Mouse (Mus musculus) adrenal gland, postnatal 14 days (tissue): Measurements from ENCODE around the gene Cryzl1. TPM values are rescaled to one million over a fixed set of nuclear protein-coding genes. Genes with fewer than 3 reads are reported as not detected.

ENCODE experiments used
- DNase-seq: peaks from one replicate; pipeline ENCODE4 v3.0.0; 2021; ENCODE audit warnings: mixed read lengths
- total RNA-seq: library from RNA; stranded (reverse); gene quantifications from 2 replicates; pipeline ENCODE4 v1.2.3, GENCODE M21; 2021

The Cryzl1 gene
- total RNA-seq, 1 experiment from 2014 or later, result 45.5 TPM

DNA sequence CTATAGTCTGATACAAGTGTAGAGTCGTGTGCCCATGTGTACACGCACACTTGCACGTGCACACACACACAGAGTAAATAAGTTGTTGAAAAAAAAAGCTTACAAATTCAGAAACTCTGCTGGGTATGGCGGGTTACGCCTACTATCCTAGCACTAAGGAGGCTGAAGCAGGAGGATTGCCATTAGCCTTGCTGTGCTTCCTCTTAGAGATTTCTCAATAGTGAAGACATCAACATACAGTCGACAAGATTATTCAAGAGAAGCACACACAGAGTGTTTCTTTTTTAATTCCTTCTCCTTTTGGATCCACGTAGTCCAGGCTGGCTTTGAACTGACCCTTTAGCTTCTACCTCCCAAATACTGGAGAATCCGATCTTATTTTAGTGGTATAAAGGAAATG is 88.6 kb downstream of the Cryzl1 start:
- DNase-seq, result no peak

DNA sequence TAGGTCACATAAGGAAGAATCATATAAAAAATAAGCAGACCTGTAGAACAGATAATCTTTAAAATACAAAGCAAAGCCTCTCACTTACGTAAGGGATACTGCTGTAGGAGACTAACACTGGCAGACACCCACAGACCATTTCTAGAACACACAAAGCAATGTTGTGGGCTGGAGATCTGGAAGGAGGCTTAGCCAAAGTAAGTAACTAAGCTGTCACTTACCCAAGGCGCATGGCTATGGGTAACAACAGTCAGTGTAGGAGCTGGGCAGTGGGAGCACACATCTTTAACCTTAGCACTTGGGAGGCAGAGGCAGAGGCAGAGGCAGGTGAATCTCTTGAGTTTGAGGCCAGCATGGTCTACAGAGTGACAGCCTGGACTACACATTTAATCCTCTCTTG is 89.1 kb downstream of the Cryzl1 start:
- no peak for DNase-seq

Other genes starting within 250 kb of the Cryzl1 start
- 80.3 and 82.7 TPM in 2 replicates for gene Ifnar1, start 243.7 kb downstream of the Cryzl1 start, total RNA-seq
- gene Ifngr2, start 181.9 kb downstream of the Cryzl1 start, total RNA-seq, result 27.7 and 30.8 TPM in 2 replicates
- gene Tmem50b, start 131.2 kb downstream of the Cryzl1 start, total RNA-seq, result 45.6 and 48.0 TPM in 2 replicates
- gene Dnajc28, start 109.9 kb downstream of the Cryzl1 start, total RNA-seq, result 12.8 and 15.1 TPM in 2 replicates
- 96.7 and 98.3 TPM in 2 replicates for gene Gart, start 82.0 kb downstream of the Cryzl1 start, total RNA-seq
- 226 and 238 TPM in 2 replicates for gene Son, start 81.5 kb downstream of the Cryzl1 start, total RNA-seq
- 8.6 and 12.5 TPM in 2 replicates for gene Donson, start 40.2 kb downstream of the Cryzl1 start, total RNA-seq
- 43.1 and 48.7 TPM in 2 replicates for gene Itsn1, start 306 bp upstream of the Cryzl1 start, total RNA-seq